Mouse (Mus musculus): ENCODE measurements around the gene Izumo3. TPM values are rescaled to one million over a fixed set of nuclear protein-coding genes. Genes with fewer than 3 reads are reported as not detected.
"Not testable (repeated sequence)": the region's sequence is repeated elsewhere in the genome, so short reads cannot be mapped to it uniquely, and the experiment has no call there.

Gene Izumo3
- not detected in 2 replicates for polyA plus RNA-seq (2014; fragmentation: Nextera tagmentation; extraction: Ambion mirVana)

DNA sequence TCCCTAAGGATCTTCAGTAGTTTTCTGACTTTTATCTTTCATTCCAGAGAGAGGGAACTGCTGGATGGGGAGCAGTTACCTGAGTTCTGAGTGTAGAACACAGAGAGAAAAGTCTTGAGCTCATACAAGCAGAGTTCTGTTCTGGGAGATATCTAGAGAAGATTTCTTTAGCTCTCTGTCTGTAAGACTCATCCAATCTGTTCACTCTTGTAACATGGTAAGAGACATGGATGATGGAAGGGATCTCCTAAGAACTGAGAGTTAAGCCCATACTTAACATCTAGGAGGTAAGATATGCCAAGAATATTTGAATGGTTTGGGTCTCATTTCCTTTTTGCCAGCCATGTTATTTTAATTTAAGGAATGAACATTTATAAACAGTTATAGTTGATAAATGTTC, at the start of gene Izumo3:
TSS of gene Izumo3 (minus strand) at position 101 of the 400 bp plus-strand sequence.
- no peaks in the 10 kb centered on the region for H3K9me3 ChIP-seq (replicated peaks; ENCODE audit: control insufficient read depth, low read length)
- H3K36me3 ChIP-seq (replicated peaks; ENCODE audit: control insufficient read depth, insufficient read depth, low read depth, low read length), result no peaks in the 10 kb centered on the region
- H3K9ac ChIP-seq (replicated peaks; ENCODE audit: low read length), result no peak within 1 kb of the TSS
- no peaks in the 10 kb centered on the region for H3K4me1 ChIP-seq (ENCODE audit: control insufficient read depth, insufficient read depth, low read length)
- H3K27ac ChIP-seq (replicated peaks; ENCODE audit: low read depth, low read length), result no peak within 1 kb of the TSS
- no peak within 1 kb of the TSS for H3K4me3 ChIP-seq (ENCODE audit: low read depth, low read length)
- no peak within 1 kb of the TSS for H3K4me2 ChIP-seq (ENCODE audit: low read depth, low read length)
- H3K27me3 ChIP-seq (ENCODE audit: control insufficient read depth, insufficient read depth, low read length), result no peaks in the 10 kb centered on the region
- no peak for ATAC-seq (replicated peaks; ENCODE audit: insufficient number of reproducible peaks, low FRiP score, low TSS enrichment, low read depth)
- no peak for DNase-seq (ENCODE audit: low spot score)

DNA sequence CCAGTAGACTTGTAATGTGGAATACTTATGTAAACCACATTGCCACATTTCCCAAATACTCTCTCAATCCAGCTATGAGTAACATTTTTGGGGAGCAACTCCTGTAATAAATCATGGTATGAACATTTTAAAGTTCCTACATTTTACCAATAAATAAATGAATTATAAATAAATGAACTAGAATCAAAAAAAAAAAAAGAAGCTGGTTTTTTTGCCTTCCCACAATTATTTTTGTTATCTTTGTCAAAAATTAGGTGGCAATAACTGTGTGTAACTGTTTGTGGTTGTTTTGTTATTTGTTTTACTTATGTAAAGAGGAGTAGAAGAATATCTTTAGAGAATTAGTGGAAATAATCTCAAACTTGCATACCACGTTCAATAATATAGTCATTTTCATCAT, 44.6 kb upstream of the Izumo3 start, which contains the start of gene Gm12666:
TSS of gene Gm12666 (minus strand) at position 101 of the 400 bp plus-strand sequence.
- not testable (repeated sequence) for H3K36me3 ChIP-seq (replicated peaks; ENCODE audit: control insufficient read depth, insufficient read depth, low read depth, low read length); DNase-seq (ENCODE audit: low spot score); H3K9ac ChIP-seq (replicated peaks; ENCODE audit: low read length); H3K4me3 ChIP-seq (ENCODE audit: low read depth, low read length); H3K9me3 ChIP-seq (replicated peaks; ENCODE audit: control insufficient read depth, low read length); H3K27me3 ChIP-seq (ENCODE audit: control insufficient read depth, insufficient read depth, low read length); H3K27ac ChIP-seq (replicated peaks; ENCODE audit: low read depth, low read length); H3K4me1 ChIP-seq (ENCODE audit: control insufficient read depth, insufficient read depth, low read length); H3K4me2 ChIP-seq (ENCODE audit: low read depth, low read length); ATAC-seq (replicated peaks; ENCODE audit: insufficient number of reproducible peaks, low FRiP score, low TSS enrichment, low read depth)
- WGBS, result 88% methylated on average over 1 of the region's 1 CpGs

DNA sequence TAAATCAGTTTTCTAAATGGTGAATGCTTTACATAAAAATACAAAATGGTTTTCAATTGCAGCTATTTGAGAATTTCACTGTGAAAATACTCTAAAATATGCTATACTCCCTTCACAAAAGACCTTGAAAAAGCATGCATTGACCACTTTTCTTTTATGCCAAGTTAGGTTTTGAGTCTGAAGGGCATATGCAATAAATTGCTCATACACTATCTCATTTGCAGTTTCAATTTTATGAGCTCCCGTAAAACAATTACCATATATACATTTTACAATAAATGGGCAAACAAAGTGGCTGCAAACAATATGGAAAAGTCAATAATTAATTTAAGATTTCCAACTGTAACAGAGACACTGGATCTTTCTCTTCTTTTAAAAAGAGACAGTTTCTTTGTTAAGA, 5.6 kb upstream of the Izumo3 start:
- DNase-seq (ENCODE audit: low spot score) (no peak), ATAC-seq (replicated peaks; ENCODE audit: insufficient number of reproducible peaks, low FRiP score, low TSS enrichment, low read depth) (no peak)
- H3K9me3 ChIP-seq (replicated peaks; ENCODE audit: control insufficient read depth, low read length), result no peaks in the 10 kb centered on the region
- H3K4me3 ChIP-seq (ENCODE audit: low read depth, low read length), result no peak overlapping the region
- H3K36me3 ChIP-seq (replicated peaks; ENCODE audit: control insufficient read depth, insufficient read depth, low read depth, low read length), result no peaks in the 10 kb centered on the region
- no peak overlapping the region for H3K4me2 ChIP-seq (ENCODE audit: low read depth, low read length)
- H3K27me3 ChIP-seq (ENCODE audit: control insufficient read depth, insufficient read depth, low read length), result no peaks in the 10 kb centered on the region
- 96% methylated on average over 1 of the region's 1 CpGs for WGBS
- no peak overlapping the region for H3K9ac ChIP-seq (replicated peaks; ENCODE audit: low read length)
- no peak overlapping the region for H3K27ac ChIP-seq (replicated peaks; ENCODE audit: low read depth, low read length)
- no peaks in the 10 kb centered on the region for H3K4me1 ChIP-seq (ENCODE audit: control insufficient read depth, insufficient read depth, low read length)

DNA sequence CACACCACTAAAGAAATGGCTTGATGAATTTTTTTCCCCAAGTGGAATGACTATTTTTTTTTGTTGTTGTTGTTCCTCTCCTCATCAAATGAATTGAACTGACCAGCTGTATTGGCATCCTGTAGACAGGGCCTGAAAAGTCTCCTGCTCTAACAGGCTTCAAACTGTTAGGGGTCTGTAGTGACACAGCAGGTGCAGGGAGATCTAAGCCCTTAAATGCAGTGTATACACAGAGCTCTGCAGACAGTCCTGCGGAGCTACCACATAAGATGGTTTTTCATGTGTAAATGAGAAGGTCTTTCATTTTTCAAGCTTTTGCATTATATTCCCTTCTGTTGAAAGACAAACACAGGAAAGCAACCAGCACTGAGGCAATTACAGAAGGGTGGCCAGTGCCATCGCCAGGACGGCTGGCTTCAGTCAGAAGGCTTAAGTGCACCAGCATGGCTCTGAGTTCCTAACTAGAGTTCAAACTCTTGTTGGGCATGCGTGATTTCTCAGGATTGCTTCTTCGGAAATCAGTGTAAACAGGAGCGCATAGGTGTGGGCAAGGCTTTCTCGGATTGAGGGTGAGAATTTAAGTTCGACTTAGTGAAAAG, 35.5 kb downstream of the Izumo3 start:
- no peaks in the 10 kb centered on the region for H3K9me3 ChIP-seq (replicated peaks; ENCODE audit: control insufficient read depth, low read length)
- H3K4me1 ChIP-seq (ENCODE audit: control insufficient read depth, insufficient read depth, low read length), result no peaks in the 10 kb centered on the region
- no peak for ATAC-seq (replicated peaks; ENCODE audit: insufficient number of reproducible peaks, low FRiP score, low TSS enrichment, low read depth)
- H3K4me2 ChIP-seq (ENCODE audit: low read depth, low read length), result no peak overlapping the region
- H3K27me3 ChIP-seq (ENCODE audit: control insufficient read depth, insufficient read depth, low read length), result no peaks in the 10 kb centered on the region; the same call in 1 of the 2 replicates
- DNase-seq (ENCODE audit: low spot score), result no peak
- no peak overlapping the region for H3K4me3 ChIP-seq (ENCODE audit: low read depth, low read length)
- H3K36me3 ChIP-seq (replicated peaks; ENCODE audit: control insufficient read depth, insufficient read depth, low read depth, low read length), result no peaks in the 10 kb centered on the region
- WGBS, result 31% methylated on average over 8 of the region's 8 CpGs
- H3K9ac ChIP-seq (replicated peaks; ENCODE audit: low read length), result no peak overlapping the region
- no peak overlapping the region for H3K27ac ChIP-seq (replicated peaks; ENCODE audit: low read depth, low read length)

DNA sequence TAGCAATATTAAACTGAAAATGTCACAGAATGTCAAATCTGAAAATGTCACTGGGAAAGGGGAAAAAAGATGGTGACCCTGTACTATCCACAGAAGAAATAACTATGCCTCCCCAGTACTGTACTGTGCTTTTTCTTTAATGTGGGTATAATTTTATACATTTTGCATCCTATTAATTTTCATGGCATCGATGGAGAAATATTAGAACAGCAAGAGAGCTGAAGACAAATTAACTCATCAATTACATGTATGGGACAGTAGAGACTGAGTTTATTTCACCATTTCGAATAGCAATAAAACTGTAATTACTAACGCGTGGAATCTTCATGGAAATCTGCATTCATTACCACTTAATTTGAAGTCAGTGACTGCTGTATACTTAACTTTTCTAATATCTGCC, 49.6 kb downstream of the Izumo3 start:
- H3K36me3 ChIP-seq (replicated peaks; ENCODE audit: control insufficient read depth, insufficient read depth, low read depth, low read length), result no peaks in the 10 kb centered on the region
- H3K4me2 ChIP-seq (ENCODE audit: low read depth, low read length), result no peak overlapping the region
- 87% methylated on average over 4 of the region's 4 CpGs for WGBS
- DNase-seq (ENCODE audit: low spot score), result no peak
- no peak overlapping the region for H3K4me3 ChIP-seq (ENCODE audit: low read depth, low read length)
- H3K9me3 ChIP-seq (replicated peaks; ENCODE audit: control insufficient read depth, low read length), result no peaks in the 10 kb centered on the region
- H3K27ac ChIP-seq (replicated peaks; ENCODE audit: low read depth, low read length), result no peak overlapping the region
- H3K9ac ChIP-seq (replicated peaks; ENCODE audit: low read length), result no peak overlapping the region
- H3K27me3 ChIP-seq (ENCODE audit: control insufficient read depth, insufficient read depth, low read length), result no peaks in the 10 kb centered on the region
- no peak for ATAC-seq (replicated peaks; ENCODE audit: insufficient number of reproducible peaks, low FRiP score, low TSS enrichment, low read depth)
- no peaks in the 10 kb centered on the region for H3K4me1 ChIP-seq (ENCODE audit: control insufficient read depth, insufficient read depth, low read length)

DNA sequence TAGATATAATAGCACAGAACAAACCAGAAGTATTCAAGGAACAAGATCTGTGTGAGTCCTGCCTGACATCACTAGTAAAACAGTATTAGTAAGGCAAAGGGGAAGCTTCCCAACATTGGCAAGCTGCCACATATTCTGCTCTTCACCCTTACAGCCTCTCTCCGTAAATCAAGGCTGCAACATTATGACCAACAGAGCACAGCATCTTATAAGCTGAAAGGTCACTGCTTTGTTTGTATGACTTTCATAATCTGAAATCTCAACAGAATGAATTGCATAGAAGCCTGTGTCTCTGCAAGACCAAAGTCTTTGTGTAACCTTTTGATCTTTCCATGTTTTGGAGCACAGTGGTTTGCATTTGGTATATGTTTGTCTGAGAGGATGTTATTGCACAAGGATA, 51.1 kb downstream of the Izumo3 start:
- DNase-seq (ENCODE audit: low spot score), result no peak
- Histone ChIP-seq H3K9ac (replicated peaks; ENCODE audit: low read length) (no peak overlapping the region), H3K9me3 (replicated peaks; ENCODE audit: control insufficient read depth, low read length) (no peaks in the 10 kb centered on the region), H3K27me3 (ENCODE audit: control insufficient read depth, insufficient read depth, low read length) (no peaks in the 10 kb centered on the region), H3K4me2 (ENCODE audit: low read depth, low read length) (no peak overlapping the region), H3K4me1 (ENCODE audit: control insufficient read depth, insufficient read depth, low read length) (no peaks in the 10 kb centered on the region), H3K36me3 (replicated peaks; ENCODE audit: control insufficient read depth, insufficient read depth, low read depth, low read length) (no peaks in the 10 kb centered on the region), H3K4me3 (ENCODE audit: low read depth, low read length) (no peak overlapping the region), H3K27ac (replicated peaks; ENCODE audit: low read depth, low read length) (no peak overlapping the region)
- WGBS, result 71% methylated on average over 1 of the region's 1 CpGs
- no peak for ATAC-seq (replicated peaks; ENCODE audit: insufficient number of reproducible peaks, low FRiP score, low TSS enrichment, low read depth)

Other genes with a start within 250 kb of the Izumo3 start
- not detected in 2 replicates for gene Gm12666, start 44.5 kb upstream of the Izumo3 start, polyA plus RNA-seq (2014; fragmentation: Nextera tagmentation; extraction: Ambion mirVana)